Mouse (Mus musculus) ES-E14 (cell line): Measurements from ENCODE around the gene Zfp467. TPM values are rescaled to one million over a fixed set of nuclear protein-coding genes. Genes with fewer than 3 reads are reported as not detected.

Experiments used
- DNase-seq: peaks from one replicate; pipeline ENCODE4 v3.0.0-alpha.2; 2013; ENCODE audit warnings: low read depth, low spot score
- H3K27ac ChIP-seq: 2 replicates; pipeline ENCODE4 v1.5.1; 2012; ENCODE audit warnings: low read depth, mild to moderate bottlenecking, low read length, moderate library complexity, mixed read lengths; ENCODE audit not compliant: poor library complexity, insufficient read depth, severe bottlenecking
- H3K36me3 ChIP-seq: 2 replicates; pipeline ENCODE4 v1.6.1; 2012; ENCODE audit warnings: mild to moderate bottlenecking, low read length, moderate library complexity, mixed read lengths; ENCODE audit not compliant: control insufficient read depth, poor library complexity, insufficient read depth, severe bottlenecking
- H3K4me1 ChIP-seq, 2 experiments: fragments of 150-350 bp in 1 of 2; sonication (generic) in 1 of 2; 2 replicates each; pipeline ENCODE4 v1.6.1; 2012; ENCODE audit warnings: low read length in 2 of 2, mild to moderate bottlenecking in 1 of 2, mixed read lengths in 1 of 2; ENCODE audit not compliant: control insufficient read depth in 2 of 2, insufficient read depth in 2 of 2, poor library complexity in 1 of 2
- H3K4me3 ChIP-seq, 2 experiments: fragments of 150-350 bp in 1 of 2; sonication (generic) in 1 of 2; 2 replicates each; pipeline ENCODE4 v1.5.1; 2012; ENCODE audit warnings: low read length in 2 of 2, low read depth in 1 of 2, mild to moderate bottlenecking in 1 of 2, mixed read lengths in 1 of 2; ENCODE audit not compliant: insufficient read depth in 1 of 2, poor library complexity in 1 of 2, severe bottlenecking in 1 of 2
- H3K9ac ChIP-seq: 2 replicates; pipeline ENCODE4 v1.6.1; 2012; ENCODE audit warnings: low read depth, mild to moderate bottlenecking, low read length, mixed read lengths; ENCODE audit not compliant: poor library complexity, insufficient read depth, severe bottlenecking
- H3K9me3 ChIP-seq: fragments of 150-350 bp; sonication (generic); 2 replicates; pipeline ENCODE4 v1.6.1; 2012; ENCODE audit warnings: low read depth, mild to moderate bottlenecking, low read length; ENCODE audit not compliant: control insufficient read depth, insufficient read depth
- CHD2 ChIP-seq: IDR thresholded peaks from 2 replicates; pipeline ENCODE4 v1.6.1; 2014; ENCODE audit warnings: mild to moderate bottlenecking, low read depth, low read length, inconsistent platforms
- HCFC1 ChIP-seq: IDR thresholded peaks from 2 replicates; pipeline ENCODE4 v1.6.1; 2012; ENCODE audit warnings: low read length, inconsistent platforms, borderline replicate concordance; ENCODE audit not compliant: insufficient read depth
- MAFK ChIP-seq: IDR thresholded peaks from 2 replicates; pipeline ENCODE4 v1.6.1; 2014; ENCODE audit warnings: mild to moderate bottlenecking, low read depth, low read length, inconsistent platforms; ENCODE audit not compliant: insufficient read depth
- ZC3H11A ChIP-seq: IDR thresholded peaks from 2 replicates; pipeline ENCODE4 v1.6.1; 2012; ENCODE audit warnings: low read depth, mild to moderate bottlenecking, inconsistent platforms, low read length, borderline replicate concordance
- ZNF384 ChIP-seq: IDR thresholded peaks from 2 replicates; pipeline ENCODE4 v1.6.1; 2012; ENCODE audit warnings: low read depth, low read length, inconsistent platforms
- in situ Hi-C, 2 experiments: fragments of 600-800 bp; cut with MboI; formaldehyde crosslinking; loops; one replicate each; pipeline ENCODE4 v1.15.1; 2025; ENCODE audit warnings: low sequenced_read_pairs in 2 of 2, inconsistent platforms in 1 of 2; ENCODE audit not compliant: unreplicated experiment in 2 of 2
- total RNA-seq: library from RNA; depleted of rRNA; stranded (reverse); fragments of 300-350 nt; gene quantifications from 2 replicates; pipeline ENCODE4 v1.2.3, GENCODE M21; 2012; rRNA removed

Zfp467 gene
- total RNA-seq, 1 experiment = 1.3 TPM

DNA sequence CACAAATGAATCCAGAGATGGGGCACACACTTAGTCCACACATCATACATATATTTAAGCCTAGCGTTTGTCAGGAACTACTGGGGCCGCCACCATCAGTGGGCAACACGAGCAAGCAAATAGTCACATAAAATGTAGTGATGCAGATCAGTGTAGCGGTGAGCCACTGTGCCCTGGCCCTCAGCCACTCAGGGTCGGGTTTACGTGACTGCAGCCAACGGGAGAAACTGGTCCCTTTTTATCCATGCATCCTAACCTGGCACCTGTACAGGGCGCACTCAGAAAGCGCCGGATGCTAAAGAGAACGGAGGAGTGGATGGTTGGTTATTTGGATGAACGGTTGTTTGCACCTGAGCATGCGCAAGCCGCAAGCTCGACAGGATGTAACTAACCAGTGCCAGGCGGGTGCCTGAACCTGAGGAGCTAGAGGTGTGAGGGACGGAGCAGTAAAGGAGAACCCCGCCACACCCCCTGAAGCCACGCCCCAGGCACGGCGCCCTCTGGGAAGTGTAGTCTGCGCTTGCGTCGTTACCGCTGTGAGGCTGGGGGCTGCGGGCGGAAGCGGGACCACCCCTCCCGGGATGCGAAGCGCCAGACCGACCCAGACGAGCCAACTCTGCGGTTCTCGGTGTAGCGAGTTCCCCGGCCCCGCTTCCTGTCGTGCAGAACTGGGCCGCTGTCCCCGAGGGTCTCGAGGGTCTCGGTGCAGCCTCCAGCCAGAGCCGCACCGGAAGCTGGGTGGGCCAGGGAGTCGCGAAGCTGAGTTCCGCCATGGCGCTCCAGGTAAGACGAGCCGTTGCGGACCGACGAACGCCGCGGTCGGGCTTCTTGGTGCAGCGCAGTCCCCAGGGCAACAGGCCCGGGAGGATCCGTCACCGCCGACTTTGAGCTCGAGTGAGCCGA lies 50.3 kb downstream of the Zfp467 start, which contains the start of gene Krba1:
TSS of gene Krba1 (plus strand) at position 482 of the 903 bp plus-strand sequence.
- Histone ChIP-seq H3K4me3 (peak within 1 kb of the TSS; percentile 78 to 90), H3K27ac (no peak within 1 kb of the TSS), H3K4me1 (peaks cover 0 to 3% of the 10 kb centered on the region in 2 experiments; a peak in 1 of 4 replicates), H3K9me3 (no peaks in the 10 kb centered on the region), H3K9ac (peak within 1 kb of the TSS; percentile 84), H3K36me3 (no peaks in the 10 kb centered on the region)
- TF ChIP-seq CHD2 (no peak), HCFC1 (peak; percentile 84)
- DNase-seq = peak; percentile 83
- in situ Hi-C loops = no loop called here

DNA sequence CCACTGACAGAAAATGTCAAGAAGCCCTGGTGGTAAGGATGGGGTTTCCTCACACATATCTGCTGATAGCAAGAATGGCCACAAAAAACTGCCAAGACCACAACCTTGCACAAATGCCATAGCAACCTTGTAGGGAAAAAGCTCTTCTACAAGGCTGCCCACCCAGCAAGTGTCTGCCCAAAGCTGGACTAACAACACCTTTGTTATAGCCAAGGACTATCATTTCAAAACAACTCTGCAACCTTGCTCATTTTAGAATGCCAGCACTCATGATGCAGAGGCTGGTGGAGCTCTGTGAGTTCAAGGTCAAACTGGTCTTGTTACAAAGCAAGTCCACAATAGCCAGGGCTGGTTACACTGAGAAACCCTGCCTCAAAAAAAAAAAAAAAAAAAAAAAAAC lies 51.8 kb downstream of the Zfp467 start:
- no peak overlapping the region for H3K27ac ChIP-seq
- H3K9me3 ChIP-seq = no peaks in the 10 kb centered on the region
- no peak for DNase-seq
- in situ Hi-C loops = no loop called here
- peaks cover 0 to 3% of the 10 kb centered on the region in 2 experiments; a peak in 1 of 4 replicates for H3K4me1 ChIP-seq
- H3K9ac ChIP-seq = no peak overlapping the region
- no peak for TF ChIP-seq MAFK
- TF ChIP-seq CHD2 = no peak
- TF ChIP-seq ZNF384 = no peak
- TF ChIP-seq HCFC1 = no peak
- TF ChIP-seq ZC3H11A = no peak
- H3K4me3 ChIP-seq = no peak overlapping the region
- no peaks in the 10 kb centered on the region for H3K36me3 ChIP-seq

DNA sequence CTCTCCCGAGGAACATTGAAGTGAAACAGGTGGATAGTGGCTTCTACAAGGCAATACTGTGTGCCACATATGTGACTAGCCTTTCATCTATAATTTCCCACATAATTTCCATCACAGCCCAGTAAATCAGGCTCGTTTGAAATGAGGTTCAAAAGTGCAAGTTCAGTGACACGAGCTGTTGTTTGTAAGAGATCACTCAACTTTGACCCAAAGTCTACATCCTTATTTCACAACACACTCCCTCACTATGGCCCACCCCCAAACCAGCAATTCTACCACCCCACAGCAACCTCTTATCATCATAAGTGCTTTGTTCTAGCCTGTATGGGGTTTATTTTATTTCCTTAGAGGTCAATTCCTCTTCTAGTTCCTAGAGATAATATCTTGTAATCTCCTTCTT lies 57.4 kb downstream of the Zfp467 start:
- H3K36me3 ChIP-seq = no peaks in the 10 kb centered on the region
- in situ Hi-C loops = no loop called here
- no peaks in the 10 kb centered on the region for H3K9me3 ChIP-seq
- no peaks in the 10 kb centered on the region for H3K4me1 ChIP-seq
- no peak for DNase-seq
- H3K4me3 ChIP-seq = no peak overlapping the region
- no peak overlapping the region for H3K27ac ChIP-seq
- no peak overlapping the region for H3K9ac ChIP-seq
- TF ChIP-seq ZNF384 = no peak
- no peak for TF ChIP-seq ZC3H11A
- TF ChIP-seq CHD2 = no peak
- no peak for TF ChIP-seq MAFK
- no peak for TF ChIP-seq HCFC1

Other genes starting within 250 kb of the Zfp467 start
- 22.8 and 24.9 TPM in 2 replicates for gene Krba1, start 50.2 kb downstream of the Zfp467 start, total RNA-seq
- gene Sspo, start 2.4 kb upstream of the Zfp467 start, total RNA-seq = 0.27 and 1.2 TPM in 2 replicates
- 13.5 and 15.9 TPM in 2 replicates for gene Atp6v0e2, start 91.8 kb upstream of the Zfp467 start, total RNA-seq
- 2.0 and 5.1 TPM in 2 replicates for gene Lrrc61, start 109.0 kb upstream of the Zfp467 start, total RNA-seq
- gene Rarres2, start 127.0 kb upstream of the Zfp467 start, total RNA-seq = 0.18 and 0.42 TPM in 2 replicates
- gene Gm45021, start 143.8 kb upstream of the Zfp467 start, total RNA-seq = not detected in 2 replicates
- gene Repin1, start 148.1 kb upstream of the Zfp467 start, total RNA-seq = 17.4 and 22.8 TPM in 2 replicates
- gene Gm44965, start 148.1 kb upstream of the Zfp467 start, total RNA-seq = not detected in 2 replicates
- 3.5 and 3.8 TPM in 2 replicates for gene Zfp775, start 156.2 kb upstream of the Zfp467 start, total RNA-seq
- gene AI854703, start 180.9 kb upstream of the Zfp467 start, total RNA-seq = 0.67 and 0.90 TPM in 2 replicates
- 0.11 and 0.22 TPM in 2 replicates for gene Gimap8, start 201.4 kb upstream of the Zfp467 start, total RNA-seq
- 2.9 and 3.4 TPM in 2 replicates for gene Gimap9, start 230.3 kb upstream of the Zfp467 start, total RNA-seq
- 0.26 and 0.67 TPM in 2 replicates for gene Gimap4, start 238.7 kb upstream of the Zfp467 start, total RNA-seq